Mouse (Mus musculus) midbrain, embryonic 12.5 days (tissue): ENCODE results near the gene Rpl15. TPM values are rescaled to one million over a fixed set of nuclear protein-coding genes. Genes with fewer than 3 reads are reported as not detected.

ENCODE experiments used
- polyA plus RNA-seq: library from polyadenylated mRNA; unstranded; fragments of >200 nt; fragmentation: Nextera tagmentation; extraction: Ambion mirVana; gene quantifications from 2 replicates; pipeline ENCODE4 v1.2.1, GENCODE M21; 2016

Rpl15 gene
- polyA plus RNA-seq, 1 experiment from 2014 or later: 349 TPM

Other genes with a start within 250 kb of the Rpl15 start
- gene Nr1d2, start 32.3 kb downstream of the Rpl15 start, polyA plus RNA-seq: 4.6 and 5.6 TPM in 2 replicates
- gene Nkiras1, start 255 bp downstream of the Rpl15 start, polyA plus RNA-seq: 20.3 and 22.3 TPM in 2 replicates
- 185 and 189 TPM in 2 replicates for gene Ube2e1, start 60.5 kb upstream of the Rpl15 start, polyA plus RNA-seq